Mouse (Mus musculus) left cerebral cortex, adult 18-20 months (tissue): ENCODE results near the gene Sept3. TPM values are rescaled to one million over a fixed set of nuclear protein-coding genes. Genes with fewer than 3 reads are reported as not detected.
"Not testable (repeated sequence)": the region's sequence is repeated elsewhere in the genome, so short reads cannot be mapped to it uniquely, and the experiment has no call there.

Experiments
- DNase-seq, 2 experiments: peaks; one replicate each; pipeline ENCODE4 v3.0.0; 2021 to 2022; ENCODE audit warnings: low spot score in 2 of 2, mixed read lengths in 1 of 2
- long read RNA-seq, 2 experiments: library from polyadenylated mRNA; stranded (forward); transcript quantifications; one replicate each; pipeline ENCODE4 v2.0.0; 2021
- total RNA-seq, 2 experiments: library from RNA; stranded (reverse); gene quantifications; 2 replicates each; pipeline ENCODE4 v1.2.3; 2021

Gene Sept3
- 100 to 1,000 TPM; 494 to 520 TPM for total RNA-seq
- long read RNA-seq, experiment 1, full-length matches to known transcripts, result 123 of 416 reads
- long read RNA-seq, experiment 1, partial matches to known transcripts, result 47 of 416 reads
- long read RNA-seq, experiment 1, other reads (novel, unspliced or antisense), result 246 of 416 reads
- long read RNA-seq, experiment 2, full-length matches to known transcripts, result 69 of 250 reads
- long read RNA-seq, experiment 2, partial matches to known transcripts, result 22 of 250 reads
- long read RNA-seq, experiment 2, other reads (novel, unspliced or antisense), result 159 of 250 reads

GRCm38 (mm10) chr15:82274593-82274926, at the start of gene Sept3:
Gene Sept3, plus strand, starts transcription at chr15:82274893.
- no peak for DNase-seq

GRCm38 (mm10) chr15:82225769-82226168, 48.9 kb upstream of the Sept3 start:
- no peak for DNase-seq

GRCm38 (mm10) chr15:82229542-82230045, 45.1 kb upstream of the Sept3 start:
- no peak for DNase-seq

GRCm38 (mm10) chr15:82230098-82230611, 44.5 kb upstream of the Sept3 start:
- DNase-seq, result no peak

GRCm38 (mm10) chr15:82231100-82231499, 43.6 kb upstream of the Sept3 start:
- DNase-seq, result no peak

- no peak for DNase-seq
Measured at GRCm38 (mm10) chr15:82231591-82232378, 42.9 kb upstream of the Sept3 start.

- DNase-seq, result no peak
Measured at GRCm38 (mm10) chr15:82232651-82233050, 42.0 kb upstream of the Sept3 start.

GRCm38 (mm10) chr15:82235661-82236060, 39.0 kb upstream of the Sept3 start:
- DNase-seq, result no peak

- peak; percentile 82 to 85 for DNase-seq
Measured at GRCm38 (mm10) chr15:82236565-82236964, 38.1 kb upstream of the Sept3 start.

- DNase-seq, result no peak
Measured at GRCm38 (mm10) chr15:82243311-82243710, 31.4 kb upstream of the Sept3 start.

- DNase-seq, result no peak
Measured at GRCm38 (mm10) chr15:82243742-82244114, 31.0 kb upstream of the Sept3 start.

GRCm38 (mm10) chr15:82244115-82244804, 30.4 kb upstream of the Sept3 start, which contains the start of gene Cenpm:
Gene Cenpm, minus strand, starts transcription at chr15:82244748.
- DNase-seq, result peak; percentile 94

GRCm38 (mm10) chr15:82244805-82245161, 29.9 kb upstream of the Sept3 start:
- DNase-seq, result not testable (repeated sequence)

GRCm38 (mm10) chr15:82247131-82247776, 27.4 kb upstream of the Sept3 start:
- no peak for DNase-seq

GRCm38 (mm10) chr15:82251579-82251978, 23.1 kb upstream of the Sept3 start:
- no peak for DNase-seq

- DNase-seq, result no peak
Measured at GRCm38 (mm10) chr15:82252097-82252496, 22.6 kb upstream of the Sept3 start, which contains the start of gene 1500009C09Rik. Gene 1500009C09Rik, plus strand, starts transcription at chr15:82252397.

- peak in 1 of 2 experiments; percentile 47 for DNase-seq
Measured at GRCm38 (mm10) chr15:82255248-82255647, 19.4 kb upstream of the Sept3 start.

GRCm38 (mm10) chr15:82255944-82256383, 18.7 kb upstream of the Sept3 start:
- DNase-seq, result peak; percentile 79 to 86

- peak; percentile 72 to 81 for DNase-seq
Measured at GRCm38 (mm10) chr15:82259510-82259909, 15.2 kb upstream of the Sept3 start.

GRCm38 (mm10) chr15:82266356-82266755, 8.3 kb upstream of the Sept3 start:
- DNase-seq, result peak; percentile 66 to 75

GRCm38 (mm10) chr15:82268185-82268584, 6.5 kb upstream of the Sept3 start:
- no peak for DNase-seq
